Mouse (Mus musculus) myocyte (in vitro differentiated cells): ENCODE data around the gene Nkain4. TPM values are rescaled to one million over a fixed set of nuclear protein-coding genes. Genes with fewer than 3 reads are reported as not detected.
A peak's percentile ranks its signal among the peaks of the same experiment; 100 is the strongest.

Source experiments
- H3K27me3 ChIP-seq: one replicate; pipeline ENCODE4 v1.6.1; 2011; ENCODE audit not compliant: control insufficient read depth, insufficient read depth, insufficient read length
- H3K36me3 ChIP-seq: one replicate; pipeline ENCODE4 v1.6.1; 2011; ENCODE audit not compliant: control insufficient read depth, insufficient read depth
- H3K4me2 ChIP-seq: one replicate; pipeline ENCODE4 v1.6.1; 2011; ENCODE audit warnings: low read depth, control low read depth
- H3K4me3 ChIP-seq: one replicate; pipeline ENCODE4 v1.5.1; 2011; ENCODE audit warnings: mild to moderate bottlenecking, control low read depth, moderate library complexity
- H3K79me2 ChIP-seq: one replicate; pipeline ENCODE4 v1.6.1; 2011; ENCODE audit not compliant: control insufficient read depth, insufficient read depth
- H3ac ChIP-seq: one replicate; pipeline ENCODE4 v1.6.1; 2011; ENCODE audit not compliant: control insufficient read depth, insufficient read length
- CEBPB ChIP-seq: IDR thresholded peaks from 2 replicates; pipeline ENCODE4 v1.6.1; 2011; ENCODE audit warnings: mild to moderate bottlenecking, moderate library complexity; ENCODE audit not compliant: poor library complexity, insufficient read depth, severe bottlenecking
- E2F4 ChIP-seq: IDR thresholded peaks from one replicate; pipeline ENCODE4 v1.6.1; 2011; ENCODE audit warnings: mild to moderate bottlenecking, control low read depth, moderate library complexity; ENCODE audit not compliant: insufficient read depth
- MAX ChIP-seq: IDR thresholded peaks from one replicate; pipeline ENCODE4 v1.6.1; 2011; ENCODE audit warnings: low read depth, mild to moderate bottlenecking, control low read depth
- MYOD1 ChIP-seq, 3 experiments: IDR thresholded peaks; one replicate each; pipeline ENCODE4 v1.6.1; 2011; ENCODE audit warnings: control low read depth in 2 of 3, low read depth in 2 of 3, mild to moderate bottlenecking in 2 of 3, moderate library complexity in 1 of 3; ENCODE audit not compliant: insufficient read length in 2 of 3, control insufficient read depth in 1 of 3
- MYOG ChIP-seq, 3 experiments: IDR thresholded peaks; one replicate each; pipeline ENCODE4 v1.6.1; 2011; ENCODE audit warnings: control low read depth in 2 of 3, low read depth in 2 of 3, mild to moderate bottlenecking in 2 of 3; ENCODE audit not compliant: insufficient read length in 2 of 3, control insufficient read depth in 1 of 3, insufficient read depth in 1 of 3
- POLR2A ChIP-seq: IDR thresholded peaks from one replicate; pipeline ENCODE4 v1.6.1; 2011; ENCODE audit warnings: low read depth, mild to moderate bottlenecking, control low read depth, moderate library complexity; ENCODE audit not compliant: insufficient read length
- POLR2AphosphoS2 ChIP-seq: IDR thresholded peaks from one replicate; pipeline ENCODE4 v1.6.1; 2011; ENCODE audit warnings: low read depth, control low read depth; ENCODE audit not compliant: insufficient read length
- REST ChIP-seq: IDR thresholded peaks from one replicate; pipeline ENCODE4 v1.6.1; 2011; ENCODE audit warnings: mild to moderate bottlenecking, control low read depth, moderate library complexity; ENCODE audit not compliant: insufficient read depth, insufficient read length
- SRF ChIP-seq: IDR thresholded peaks from one replicate; pipeline ENCODE4 v1.6.1; 2011; ENCODE audit warnings: low read depth; ENCODE audit not compliant: control insufficient read depth, insufficient read length
- TCF12 ChIP-seq: IDR thresholded peaks from one replicate; pipeline ENCODE4 v1.6.1; 2011; ENCODE audit warnings: mild to moderate bottlenecking, control low read depth; ENCODE audit not compliant: poor library complexity, insufficient read depth, severe bottlenecking
- TCF3 ChIP-seq: IDR thresholded peaks from one replicate; pipeline ENCODE4 v1.6.1; 2011; ENCODE audit warnings: low read depth, control low read depth; ENCODE audit not compliant: insufficient read length
- USF1 ChIP-seq: IDR thresholded peaks from one replicate; pipeline ENCODE4 v1.6.1; 2011; ENCODE audit warnings: low read depth, mild to moderate bottlenecking, control low read depth, moderate library complexity
- polyA plus RNA-seq: library from polyadenylated mRNA; unstranded; fragments of >200 nt; fragmentation: generic; extraction: Trizol; gene quantifications from one replicate; pipeline ENCODE4 v1.2.1, GENCODE M21; 2012; ENCODE audit warnings: missing spikeins

Gene Nkain4
- polyA plus RNA-seq, result not detected

DNA sequence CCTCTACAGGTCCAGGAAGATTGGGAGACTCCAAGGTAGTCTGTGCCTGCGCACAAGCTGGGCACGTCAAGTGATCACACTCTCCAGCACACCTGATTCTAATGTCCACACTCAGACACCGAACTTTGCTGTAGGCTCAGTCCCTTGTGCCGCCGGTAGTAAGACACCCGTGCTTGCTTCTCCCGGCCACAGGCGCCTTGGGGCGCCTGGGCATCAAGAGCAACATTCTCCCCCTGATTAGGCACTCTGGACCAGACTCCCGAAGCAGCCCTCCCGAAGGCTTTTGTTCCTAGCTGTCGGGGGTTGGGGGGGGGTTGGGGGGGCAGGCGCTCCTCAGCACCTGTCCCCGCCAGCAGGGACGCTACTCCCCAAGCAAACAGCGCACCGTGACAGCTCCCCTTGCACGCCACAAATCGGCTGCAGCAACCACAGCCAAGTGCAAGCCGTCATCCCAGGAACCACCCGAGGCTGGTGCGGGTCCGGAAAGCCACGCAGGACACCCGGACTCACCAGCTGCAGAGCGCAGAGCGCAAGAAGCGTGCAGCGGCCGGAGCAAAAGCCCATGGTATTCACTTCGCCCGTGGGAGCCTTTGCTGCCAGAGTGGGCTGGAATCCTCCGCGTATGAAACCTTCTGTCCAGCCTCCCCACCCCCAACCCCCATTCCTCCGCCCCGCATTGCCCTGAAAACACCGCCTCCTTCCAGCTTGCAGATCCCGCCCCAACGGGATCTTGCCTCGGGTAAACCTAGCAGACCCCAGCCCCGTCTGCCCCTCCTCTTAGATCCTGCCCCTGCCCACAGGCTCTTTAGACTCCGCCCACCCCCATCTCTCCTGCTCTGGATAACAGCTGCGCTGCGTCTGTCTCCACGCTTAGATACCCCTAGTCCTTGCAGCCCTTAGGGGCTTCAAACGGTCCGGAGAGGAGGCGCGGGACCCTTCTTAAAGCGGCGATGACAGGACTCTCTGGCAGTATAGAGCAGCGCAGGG, at the start of gene Nkain4:
TSS of gene Nkain4 (minus strand) at position 639 of the 987 bp plus-strand sequence.
- no peak within 1 kb of the TSS for H3ac ChIP-seq
- H3K79me2 ChIP-seq, result no peaks in the 10 kb centered on the region
- TF ChIP-seq POLR2AphosphoS2, result no peak
- no peak for TF ChIP-seq MAX
- TF ChIP-seq TCF3, result no peak
- TF ChIP-seq MYOG (IDR thresholded peaks at IDR 0.05; ENCODE audit: control insufficient read depth in 1 of 3, insufficient read depth in 1 of 3, insufficient read length in 2 of 3, low read depth in 2 of 3), result peak in 1 of 3 experiments; percentile 10
- peak in 1 of 3 experiments; percentile 8 for TF ChIP-seq MYOD1 (IDR thresholded peaks at IDR 0.05; ENCODE audit: control insufficient read depth in 1 of 3, insufficient read length in 2 of 3, low read depth in 2 of 3)
- H3K4me3 ChIP-seq, result no peak within 1 kb of the TSS
- peaks cover 79% of the 10 kb centered on the region for H3K27me3 ChIP-seq
- no peak within 1 kb of the TSS for H3K4me2 ChIP-seq
- no peaks in the 10 kb centered on the region for H3K36me3 ChIP-seq

- H3K27me3 ChIP-seq, result peaks cover 33% of the 10 kb centered on the region
- TF ChIP-seq TCF3, result no peak
- no peak for TF ChIP-seq MAX
- no peak for TF ChIP-seq MYOD1 (IDR thresholded peaks at IDR 0.05; ENCODE audit: control insufficient read depth in 1 of 3, insufficient read length in 2 of 3, low read depth in 2 of 3)
- TF ChIP-seq CEBPB, result no peak
- TF ChIP-seq POLR2A, result no peak
- TF ChIP-seq TCF12, result no peak
- TF ChIP-seq POLR2AphosphoS2, result no peak
- TF ChIP-seq MYOG (IDR thresholded peaks at IDR 0.05; ENCODE audit: control insufficient read depth in 1 of 3, insufficient read depth in 1 of 3, insufficient read length in 2 of 3, low read depth in 2 of 3), result no peak
- TF ChIP-seq USF1, result no peak
- TF ChIP-seq E2F4, result no peak
These were observed 42.4 kb upstream of the Nkain4 start for GRCm38 (mm10) chr2:180996905-180997304.

GRCm38 (mm10) chr2:180996436-180996835, 41.9 kb upstream of the Nkain4 start:
- peaks cover 28% of the 10 kb centered on the region for H3K27me3 ChIP-seq
- H3K79me2 ChIP-seq, result no peaks in the 10 kb centered on the region
- H3K4me2 ChIP-seq, result no peak overlapping the region
- H3K36me3 ChIP-seq, result no peaks in the 10 kb centered on the region
- H3K4me3 ChIP-seq, result no peak overlapping the region
- no peak for TF ChIP-seq E2F4
- no peak for TF ChIP-seq TCF12
- no peak for TF ChIP-seq REST
- no peak for TF ChIP-seq MYOD1 (IDR thresholded peaks at IDR 0.05; ENCODE audit: control insufficient read depth in 1 of 3, insufficient read length in 2 of 3, low read depth in 2 of 3)
- TF ChIP-seq CEBPB, result no peak
- no peak overlapping the region for H3ac ChIP-seq

More at GRCm38 (mm10) chr2:180996905-180997304, 42.4 kb upstream of the Nkain4 start:
- Histone ChIP-seq H3K79me2 (no peaks in the 10 kb centered on the region), H3K36me3 (no peaks in the 10 kb centered on the region), H3K4me2 (no peak overlapping the region), H3ac (no peak overlapping the region), H3K4me3 (no peak overlapping the region)

- Histone ChIP-seq H3K27me3 (peaks cover 18% of the 10 kb centered on the region), H3K4me2 (no peak overlapping the region), H3ac (no peak overlapping the region), H3K36me3 (no peaks in the 10 kb centered on the region), H3K79me2 (no peaks in the 10 kb centered on the region), H3K4me3 (no peak overlapping the region)
- TF ChIP-seq POLR2AphosphoS2 (peak; percentile 9), USF1 (no peak)
These were observed 41.0 kb upstream of the Nkain4 start for GRCm38 (mm10) chr2:180995457-180995856.

GRCm38 (mm10) chr2:180994360-180994759, 39.9 kb upstream of the Nkain4 start:
- no peaks in the 10 kb centered on the region for H3K79me2 ChIP-seq
- H3K36me3 ChIP-seq, result no peaks in the 10 kb centered on the region
- H3K4me3 ChIP-seq, result no peak overlapping the region
- no peak for TF ChIP-seq MYOD1 (IDR thresholded peaks at IDR 0.05; ENCODE audit: control insufficient read depth in 1 of 3, insufficient read length in 2 of 3, low read depth in 2 of 3)
- TF ChIP-seq MYOG (IDR thresholded peaks at IDR 0.05; ENCODE audit: control insufficient read depth in 1 of 3, insufficient read depth in 1 of 3, insufficient read length in 2 of 3, low read depth in 2 of 3), result no peak
- TF ChIP-seq REST, result no peak
- no peak for TF ChIP-seq USF1
- no peak for TF ChIP-seq E2F4
- no peak for TF ChIP-seq POLR2AphosphoS2
- no peak for TF ChIP-seq TCF12
- no peak for TF ChIP-seq SRF
- no peak for TF ChIP-seq MAX
- TF ChIP-seq POLR2A, result no peak
- TF ChIP-seq CEBPB, result no peak
- TF ChIP-seq TCF3, result no peak
- peaks cover 10% of the 10 kb centered on the region for H3K27me3 ChIP-seq
- no peak overlapping the region for H3K4me2 ChIP-seq
- no peak overlapping the region for H3ac ChIP-seq
